Mouse (Mus musculus): ENCODE results near the gene Milr1. TPM values are rescaled to one million over a fixed set of nuclear protein-coding genes. Genes with fewer than 3 reads are reported as not detected.
A peak's percentile ranks its signal among the peaks of the same experiment; 100 is the strongest.

The Milr1 gene
- polyA plus RNA-seq, 1 experiment from 2014 or later, result 2.2 TPM

DNA sequence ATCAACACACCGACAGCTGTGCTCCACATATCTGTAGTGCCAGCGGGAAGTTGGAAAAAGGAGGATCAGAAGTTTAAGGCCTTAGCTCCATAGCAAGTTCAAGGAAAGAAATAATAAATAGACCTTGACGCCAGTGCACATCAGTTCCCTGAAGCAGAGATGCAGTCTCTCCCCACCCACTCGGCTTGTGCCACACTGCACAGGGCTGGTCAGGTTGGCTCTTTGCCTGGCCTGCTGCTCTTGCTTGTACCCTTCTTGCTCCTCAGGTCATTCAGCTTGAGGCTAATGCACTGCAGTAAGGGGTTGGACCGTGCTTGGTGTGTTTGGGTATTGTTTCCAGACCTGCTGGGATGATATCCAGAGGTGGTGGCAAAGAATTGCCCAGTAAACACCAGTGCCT, 9.5 kb downstream of the Milr1 start:
- no peaks in the 10 kb centered on the region for H3K36me3 ChIP-seq (ENCODE audit: control insufficient read depth, insufficient read depth)
- H3K9me3 ChIP-seq (replicated peaks; ENCODE audit: control insufficient read depth, low read length), result no peaks in the 10 kb centered on the region
- no peaks in the 10 kb centered on the region for H3K27me3 ChIP-seq (ENCODE audit: control insufficient read depth, insufficient read depth, low read length)
- H3K9ac ChIP-seq (ENCODE audit: low read length), result no peak overlapping the region
- H3K4me3 ChIP-seq (ENCODE audit: low read length), result no peak overlapping the region
- H3K27ac ChIP-seq (ENCODE audit: low read length), result no peak overlapping the region
- WGBS, result 81% methylated on average over 5 of the region's 5 CpGs
- ATAC-seq (replicated peaks; ENCODE audit: extremely low read depth, insufficient read depth, low FRiP score), result no peak
- H3K4me1 ChIP-seq (ENCODE audit: control insufficient read depth, insufficient read depth, low read length), result peaks cover 22% of the 10 kb centered on the region
- H3K4me2 ChIP-seq (ENCODE audit: low read depth, low read length), result no peak overlapping the region

- ATAC-seq (replicated peaks; ENCODE audit: extremely low read depth, insufficient read depth, low FRiP score), result peak; percentile 63
- Histone ChIP-seq H3K36me3 (ENCODE audit: control insufficient read depth, insufficient read depth) (peaks cover 9% of the 10 kb centered on the region), H3K9ac (ENCODE audit: low read length) (peak overlapping the region; percentile 31; the same call in 1 of the 2 replicates), H3K27me3 (ENCODE audit: control insufficient read depth, insufficient read depth, low read length) (no peaks in the 10 kb centered on the region), H3K4me1 (ENCODE audit: control insufficient read depth, insufficient read depth, low read length) (peaks cover 22% of the 10 kb centered on the region), H3K9me3 (replicated peaks; ENCODE audit: control insufficient read depth, low read length) (no peaks in the 10 kb centered on the region), H3K4me3 (ENCODE audit: low read length) (no peak overlapping the region), H3K27ac (ENCODE audit: low read length) (peak overlapping the region; percentile 88), H3K4me2 (ENCODE audit: low read depth, low read length) (no peak overlapping the region)
- 14% methylated on average over 5 of the region's 5 CpGs for WGBS
These were observed 11.2 kb downstream of the Milr1 start for GRCm38 (mm10) chr11:106762139-106762799.

DNA sequence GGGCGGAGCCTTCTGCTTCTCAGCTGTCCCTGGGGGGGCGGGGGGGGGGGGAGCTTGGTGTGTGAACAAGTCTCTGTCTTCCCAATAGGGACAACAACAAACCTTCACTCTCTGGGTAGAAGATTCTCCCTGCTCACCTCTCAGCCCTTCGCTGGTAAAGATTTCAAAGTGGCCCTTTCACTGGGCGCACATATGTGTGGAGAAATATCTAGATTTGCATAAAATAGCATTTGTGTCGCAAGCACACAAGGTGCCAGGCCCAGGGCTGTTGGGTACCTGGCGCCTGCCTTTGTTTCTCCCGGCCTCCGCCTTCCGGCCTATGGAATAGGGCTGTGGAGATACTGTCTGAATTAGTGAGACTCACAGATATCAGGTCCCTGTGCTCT, 11.8 kb downstream of the Milr1 start:
- 0 out of 2 replicates have a peak overlapping the region, but pooled peaks have one; percentile 1 for H3K4me2 ChIP-seq (ENCODE audit: low read depth, low read length)
- H3K36me3 ChIP-seq (ENCODE audit: control insufficient read depth, insufficient read depth), result peaks cover 13% of the 10 kb centered on the region
- H3K27ac ChIP-seq (ENCODE audit: low read length), result peak overlapping the region; percentile 88
- no peak for ATAC-seq (replicated peaks; ENCODE audit: extremely low read depth, insufficient read depth, low FRiP score)
- H3K4me1 ChIP-seq (ENCODE audit: control insufficient read depth, insufficient read depth, low read length), result peaks cover 22% of the 10 kb centered on the region
- peaks cover 3% of the 10 kb centered on the region for H3K9me3 ChIP-seq (replicated peaks; ENCODE audit: control insufficient read depth, low read length)
- WGBS, result 58% methylated on average over 9 of the region's 9 CpGs
- H3K4me3 ChIP-seq (ENCODE audit: low read length), result no peak overlapping the region
- no peaks in the 10 kb centered on the region for H3K27me3 ChIP-seq (ENCODE audit: control insufficient read depth, insufficient read depth, low read length)
- 0 out of 2 replicates have a peak overlapping the region, but pooled peaks have one; percentile 31 for H3K9ac ChIP-seq (ENCODE audit: low read length)

GRCm38 (mm10) chr11:106766611-106767162, 15.7 kb downstream of the Milr1 start:
- WGBS, result 91% methylated on average over 4 of the region's 4 CpGs
- ATAC-seq (replicated peaks; ENCODE audit: extremely low read depth, insufficient read depth, low FRiP score), result no peak
- Histone ChIP-seq H3K9me3 (replicated peaks; ENCODE audit: control insufficient read depth, low read length) (peaks cover 3% of the 10 kb centered on the region), H3K4me1 (ENCODE audit: control insufficient read depth, insufficient read depth, low read length) (peaks cover 19% of the 10 kb centered on the region), H3K4me2 (ENCODE audit: low read depth, low read length) (no peak overlapping the region), H3K27ac (ENCODE audit: low read length) (no peak overlapping the region), H3K4me3 (ENCODE audit: low read length) (no peak overlapping the region), H3K36me3 (ENCODE audit: control insufficient read depth, insufficient read depth) (peaks cover 43% of the 10 kb centered on the region), H3K9ac (ENCODE audit: low read length) (no peak overlapping the region), H3K27me3 (ENCODE audit: control insufficient read depth, insufficient read depth, low read length) (no peaks in the 10 kb centered on the region)

DNA sequence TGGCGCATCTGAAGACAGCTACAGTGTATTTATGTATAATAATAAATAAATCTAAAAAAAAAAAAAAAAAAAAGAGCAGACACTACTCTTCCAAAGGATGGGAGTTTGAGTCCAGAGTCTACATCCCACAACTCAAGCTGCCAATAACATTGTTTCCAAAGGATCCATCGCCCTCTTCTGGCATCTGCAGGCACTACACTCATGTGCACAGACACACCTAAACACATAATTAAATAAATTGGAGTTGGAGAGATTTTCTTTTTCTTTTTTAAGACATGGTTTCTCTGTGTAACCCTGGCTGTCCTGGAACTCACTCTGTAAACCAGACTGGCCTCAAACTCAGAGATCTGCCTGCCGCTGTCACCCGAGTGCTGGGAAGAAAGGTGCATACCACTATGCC, 16.5 kb downstream of the Milr1 start:
- H3K27ac ChIP-seq (ENCODE audit: low read length), result no peak overlapping the region
- H3K4me2 ChIP-seq (ENCODE audit: low read depth, low read length), result no peak overlapping the region
- peaks cover 49% of the 10 kb centered on the region for H3K36me3 ChIP-seq (ENCODE audit: control insufficient read depth, insufficient read depth)
- 93% methylated on average over 4 of the region's 4 CpGs for WGBS
- H3K4me3 ChIP-seq (ENCODE audit: low read length), result no peak overlapping the region
- H3K27me3 ChIP-seq (ENCODE audit: control insufficient read depth, insufficient read depth, low read length), result no peaks in the 10 kb centered on the region
- H3K9me3 ChIP-seq (replicated peaks; ENCODE audit: control insufficient read depth, low read length), result peaks cover 3% of the 10 kb centered on the region
- peaks cover 10% of the 10 kb centered on the region for H3K4me1 ChIP-seq (ENCODE audit: control insufficient read depth, insufficient read depth, low read length)
- ATAC-seq (replicated peaks; ENCODE audit: extremely low read depth, insufficient read depth, low FRiP score), result no peak
- H3K9ac ChIP-seq (ENCODE audit: low read length), result no peak overlapping the region

- no peak overlapping the region for H3K27ac ChIP-seq (ENCODE audit: low read length)
- H3K4me2 ChIP-seq (ENCODE audit: low read depth, low read length), result no peak overlapping the region
- H3K4me3 ChIP-seq (ENCODE audit: low read length), result no peak overlapping the region
- no peaks in the 10 kb centered on the region for H3K4me1 ChIP-seq (ENCODE audit: control insufficient read depth, insufficient read depth, low read length)
- no peaks in the 10 kb centered on the region for H3K27me3 ChIP-seq (ENCODE audit: control insufficient read depth, insufficient read depth, low read length)
- H3K9ac ChIP-seq (ENCODE audit: low read length), result no peak overlapping the region
- no peak for ATAC-seq (replicated peaks; ENCODE audit: extremely low read depth, insufficient read depth, low FRiP score)
- H3K36me3 ChIP-seq (ENCODE audit: control insufficient read depth, insufficient read depth), result peaks cover 70% of the 10 kb centered on the region
- 96% methylated on average over 9 of the region's 9 CpGs for WGBS
- peaks cover 3% of the 10 kb centered on the region for H3K9me3 ChIP-seq (replicated peaks; ENCODE audit: control insufficient read depth, low read length)
These were observed 19.4 kb downstream of the Milr1 start for GRCm38 (mm10) chr11:106770195-106770974.

GRCm38 (mm10) chr11:106773061-106773460, 22.0 kb downstream of the Milr1 start:
- Histone ChIP-seq H3K27me3 (ENCODE audit: control insufficient read depth, insufficient read depth, low read length) (no peaks in the 10 kb centered on the region), H3K4me2 (ENCODE audit: low read depth, low read length) (no peak overlapping the region), H3K36me3 (ENCODE audit: control insufficient read depth, insufficient read depth) (peaks cover 59% of the 10 kb centered on the region), H3K27ac (ENCODE audit: low read length) (no peak overlapping the region), H3K9me3 (replicated peaks; ENCODE audit: control insufficient read depth, low read length) (no peaks in the 10 kb centered on the region; the same call in 1 of the 2 replicates), H3K4me3 (ENCODE audit: low read length) (no peak overlapping the region), H3K9ac (ENCODE audit: low read length) (no peak overlapping the region), H3K4me1 (ENCODE audit: control insufficient read depth, insufficient read depth, low read length) (peaks cover 2% of the 10 kb centered on the region; the same call in 1 of the 2 replicates)
- WGBS, result 96% methylated on average over 9 of the region's 9 CpGs
- ATAC-seq (replicated peaks; ENCODE audit: extremely low read depth, insufficient read depth, low FRiP score), result no peak

GRCm38 (mm10) chr11:106776960-106777359, 25.9 kb downstream of the Milr1 start:
- no peaks in the 10 kb centered on the region for H3K9me3 ChIP-seq (replicated peaks; ENCODE audit: control insufficient read depth, low read length)
- peaks cover 38% of the 10 kb centered on the region for H3K36me3 ChIP-seq (ENCODE audit: control insufficient read depth, insufficient read depth)
- 91% methylated on average over 4 of the region's 4 CpGs for WGBS
- no peak for ATAC-seq (replicated peaks; ENCODE audit: extremely low read depth, insufficient read depth, low FRiP score)
- no peak overlapping the region for H3K9ac ChIP-seq (ENCODE audit: low read length)
- no peak overlapping the region for H3K4me3 ChIP-seq (ENCODE audit: low read length)
- peaks cover 5% of the 10 kb centered on the region for H3K4me1 ChIP-seq (ENCODE audit: control insufficient read depth, insufficient read depth, low read length)
- H3K4me2 ChIP-seq (ENCODE audit: low read depth, low read length), result no peak overlapping the region
- H3K27ac ChIP-seq (ENCODE audit: low read length), result no peak overlapping the region
- H3K27me3 ChIP-seq (ENCODE audit: control insufficient read depth, insufficient read depth, low read length), result no peaks in the 10 kb centered on the region

DNA sequence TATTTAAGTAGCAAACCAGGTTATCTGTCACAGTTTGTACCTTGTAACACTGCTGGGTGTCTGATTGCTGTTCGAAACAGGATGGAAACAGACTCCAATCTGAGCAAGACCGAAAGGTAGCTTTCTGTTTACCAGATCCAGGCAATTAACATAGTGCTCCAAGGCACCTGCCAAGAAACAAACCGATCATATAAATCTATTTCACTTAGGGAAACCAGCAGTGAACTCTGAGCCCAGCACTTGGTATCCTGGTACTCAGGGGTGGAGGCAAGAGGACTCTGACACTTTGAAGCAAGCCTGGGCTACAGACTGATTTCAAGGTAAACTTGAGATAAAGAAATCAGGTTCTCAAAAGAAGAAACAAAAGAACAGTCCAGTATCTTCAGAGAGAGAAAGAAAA, 26.4 kb downstream of the Milr1 start:
- peaks cover 38% of the 10 kb centered on the region for H3K36me3 ChIP-seq (ENCODE audit: control insufficient read depth, insufficient read depth)
- ATAC-seq (replicated peaks; ENCODE audit: extremely low read depth, insufficient read depth, low FRiP score), result no peak
- no peaks in the 10 kb centered on the region for H3K27me3 ChIP-seq (ENCODE audit: control insufficient read depth, insufficient read depth, low read length)
- whole genome bisulfite sequencing, result 87% methylated on average over 3 of the region's 3 CpGs
- no peak overlapping the region for H3K4me2 ChIP-seq (ENCODE audit: low read depth, low read length)
- H3K4me3 ChIP-seq (ENCODE audit: low read length), result no peak overlapping the region
- no peaks in the 10 kb centered on the region for H3K9me3 ChIP-seq (replicated peaks; ENCODE audit: control insufficient read depth, low read length)
- peaks cover 5% of the 10 kb centered on the region for H3K4me1 ChIP-seq (ENCODE audit: control insufficient read depth, insufficient read depth, low read length)
- no peak overlapping the region for H3K9ac ChIP-seq (ENCODE audit: low read length)
- no peak overlapping the region for H3K27ac ChIP-seq (ENCODE audit: low read length)

All from heart, embryonic 16.5 days (tissue).